Mouse (Mus musculus) bone marrow, adult 2 months (tissue): ENCODE data around the gene Etnk1.

ENCODE experiments used
- CTCF ChIP-seq: fragments of 200-500 bp; IDR thresholded peaks from 2 replicates; pipeline ENCODE4 v1.5.1; 2011; ENCODE audit warnings: low read length, control low read depth; ENCODE audit not compliant: control insufficient read depth, insufficient read depth
- POLR2A ChIP-seq: fragments of 200-500 bp; IDR thresholded peaks from 2 replicates; pipeline ENCODE4 v1.6.1; 2011; ENCODE audit warnings: low read depth, mild to moderate bottlenecking, control low read depth, low read length, borderline replicate concordance; ENCODE audit not compliant: control insufficient read depth

GRCm38 (mm10) chr6:143143321-143143720, 23.7 kb upstream of the Etnk1 start:
- no peak for TF ChIP-seq POLR2A
- no peak for TF ChIP-seq CTCF
